Mouse (Mus musculus): ENCODE measurements around the gene Ftcd.

GRCm38 (mm10) chr10:76546566-76546965 is 28.9 kb upstream of the Ftcd start:
- TF ChIP-seq POLR2A (IDR thresholded peaks at IDR 0.05; ENCODE audit: insufficient read length, low read depth) (no peak), MAX (IDR thresholded peaks at IDR 0.05; ENCODE audit: low read depth) (no peak), CEBPB (IDR thresholded peaks at IDR 0.05; ENCODE audit: insufficient read depth, poor library complexity, severe bottlenecking) (no peak), TCF3 (IDR thresholded peaks at IDR 0.05; ENCODE audit: insufficient read length, low read depth) (no peak), MYOG (IDR thresholded peaks at IDR 0.05; ENCODE audit: control insufficient read depth in 1 of 3, insufficient read depth in 1 of 3, insufficient read length in 2 of 3, low read depth in 2 of 3) (no peak), TCF12 (IDR thresholded peaks at IDR 0.05; ENCODE audit: insufficient read depth, poor library complexity, severe bottlenecking) (no peak), MYOD1 (IDR thresholded peaks at IDR 0.05; ENCODE audit: control insufficient read depth in 1 of 3, insufficient read length in 2 of 3, low read depth in 2 of 3) (no peak), E2F4 (IDR thresholded peaks at IDR 0.05; ENCODE audit: insufficient read depth) (no peak), SRF (IDR thresholded peaks at IDR 0.05; ENCODE audit: control insufficient read depth, insufficient read length, low read depth) (no peak), POLR2AphosphoS2 (IDR thresholded peaks at IDR 0.05; ENCODE audit: insufficient read length, low read depth) (no peak), USF1 (IDR thresholded peaks at IDR 0.05; ENCODE audit: low read depth) (no peak)
